Mouse (Mus musculus): ENCODE results near the gene Adam3. TPM values are rescaled to one million over a fixed set of nuclear protein-coding genes. Genes with fewer than 3 reads are reported as not detected.

Gene Adam3
- polyA plus RNA-seq (2012; rRNA removed) = 0.04 and 0.15 TPM in 2 replicates

GRCm38 (mm10) chr8:24725630-24726029 is at the start of gene Adam3:
Gene Adam3, minus strand, starts transcription at chr8:24725852.
- no peaks in the 10 kb centered on the region for H3K36me3 ChIP-seq (ENCODE audit: control insufficient read depth, insufficient read depth, low read length)
- no peak within 1 kb of the TSS for H3K4me3 ChIP-seq (ENCODE audit: extremely low read depth, insufficient read depth, insufficient read length)
- TF ChIP-seq POLR2A (IDR thresholded peaks at IDR 0.05; ENCODE audit: low read depth, low read length) (no peak), CTCF (IDR thresholded peaks at IDR 0.05; ENCODE audit: extremely low read depth, insufficient read depth, insufficient read length, insufficient replicate concordance) (no peak)
- no peaks in the 10 kb centered on the region for H3K27me3 ChIP-seq (ENCODE audit: control insufficient read depth, insufficient read depth, low read length)
- H3K27ac ChIP-seq (ENCODE audit: insufficient read depth, low read length) = no peak within 1 kb of the TSS
- 17% methylated on average over 11 of the region's 11 CpGs for WGBS
- no peaks in the 10 kb centered on the region; the same call in 1 of the 2 replicates for H3K4me1 ChIP-seq (ENCODE audit: control insufficient read depth, insufficient read depth, insufficient read length)
- DNase-seq (ENCODE audit: low read depth in 1 of 2, low spot score in 2 of 2) = no peak

- Histone ChIP-seq H3K27me3 (ENCODE audit: control insufficient read depth, insufficient read depth, low read length) (no peaks in the 10 kb centered on the region), H3K27ac (ENCODE audit: insufficient read depth, low read length) (no peak overlapping the region), H3K4me1 (ENCODE audit: control insufficient read depth, insufficient read depth, insufficient read length) (no peaks in the 10 kb centered on the region; the same call in 1 of the 2 replicates), H3K4me3 (ENCODE audit: extremely low read depth, insufficient read depth, insufficient read length) (no peak overlapping the region), H3K36me3 (ENCODE audit: control insufficient read depth, insufficient read depth, low read length) (no peaks in the 10 kb centered on the region)
- TF ChIP-seq CTCF (IDR thresholded peaks at IDR 0.05; ENCODE audit: extremely low read depth, insufficient read depth, insufficient read length, insufficient replicate concordance) (no peak), POLR2A (IDR thresholded peaks at IDR 0.05; ENCODE audit: low read depth, low read length) (no peak)
- DNase-seq (ENCODE audit: low read depth in 1 of 2, low spot score in 2 of 2) = no peak
- WGBS = 75% methylated on average over 16 of the region's 16 CpGs
Measured at GRCm38 (mm10) chr8:24724886-24725626, 596 bp downstream of the Adam3 start.

Other genes starting within 250 kb of the Adam3 start
- 0.05 and 0.06 TPM in 2 replicates for gene Adam5, start 98.5 kb upstream of the Adam3 start, polyA plus RNA-seq (2012; rRNA removed)

Measured in spleen, adult 2 months (tissue).